Mouse (Mus musculus) gastrocnemius, adult 18-20 months (tissue): ENCODE measurements at regions not wholly inside any gene's neighbourhood (a gene's known extent, or its start where the extent isn't known, plus 50 kb on each side); places are given as distances from the start of the nearest gene placed in this dataset.
"Not testable (repeated sequence)": the region's sequence is repeated elsewhere in the genome, so short reads cannot be mapped to it uniquely, and the experiment has no call there.

Experiments
- DNase-seq: peaks from one replicate; pipeline ENCODE4 v3.0.0; 2021; ENCODE audit warnings: low spot score

- DNase-seq, result no peak
Observed at GRCm38 (mm10) chr1:168681685-168682491, 249.8 kb upstream of the Pbx1 start.

GRCm38 (mm10) chr1:168680674-168681073 is 248.6 kb upstream of the Pbx1 start:
- no peak for DNase-seq

- DNase-seq, result no peak
Observed at GRCm38 (mm10) chr1:168676418-168677413, 244.6 kb upstream of the Pbx1 start.

GRCm38 (mm10) chr1:168675741-168676140 is 243.7 kb upstream of the Pbx1 start:
- no peak for DNase-seq

- no peak for DNase-seq
Observed at GRCm38 (mm10) chr1:168662755-168663284, 230.8 kb upstream of the Pbx1 start.

GRCm38 (mm10) chr1:168660956-168661355 is 228.9 kb upstream of the Pbx1 start:
- no peak for DNase-seq

GRCm38 (mm10) chr1:168659578-168659977 is 227.5 kb upstream of the Pbx1 start:
- no peak for DNase-seq

GRCm38 (mm10) chr1:168632837-168633236 is 200.8 kb upstream of the Pbx1 start:
- DNase-seq, result no peak

GRCm38 (mm10) chr1:168631979-168632378 is 199.9 kb upstream of the Pbx1 start:
- no peak for DNase-seq

GRCm38 (mm10) chr1:168601967-168602366 is 169.9 kb upstream of the Pbx1 start:
- not testable (repeated sequence) for DNase-seq

- no peak for DNase-seq
Observed at GRCm38 (mm10) chr1:168600461-168601160, 168.5 kb upstream of the Pbx1 start.

- no peak for DNase-seq
Observed at GRCm38 (mm10) chr1:168598191-168598667, 166.2 kb upstream of the Pbx1 start.

- no peak for DNase-seq
Observed at GRCm38 (mm10) chr1:168597495-168597894, 165.4 kb upstream of the Pbx1 start.

GRCm38 (mm10) chr1:168584137-168584536 is 152.1 kb upstream of the Pbx1 start:
- DNase-seq, result no peak

- no peak for DNase-seq
Observed at GRCm38 (mm10) chr1:168582434-168582833, 150.4 kb upstream of the Pbx1 start.

GRCm38 (mm10) chr1:168569930-168570515 is 138.0 kb upstream of the Pbx1 start:
- DNase-seq, result no peak

GRCm38 (mm10) chr1:168552394-168552793 is 120.3 kb upstream of the Pbx1 start:
- DNase-seq, result no peak

- no peak for DNase-seq
Observed at GRCm38 (mm10) chr1:168549807-168550435, 117.9 kb upstream of the Pbx1 start.

- no peak for DNase-seq
Observed at GRCm38 (mm10) chr1:168546156-168546555, 114.1 kb upstream of the Pbx1 start.

- no peak for DNase-seq
Observed at GRCm38 (mm10) chr1:168545072-168545780, 113.2 kb upstream of the Pbx1 start.
